Comparison of ENCODE assay signal across 7 mouse cellular contexts in the genomic region with DNA sequence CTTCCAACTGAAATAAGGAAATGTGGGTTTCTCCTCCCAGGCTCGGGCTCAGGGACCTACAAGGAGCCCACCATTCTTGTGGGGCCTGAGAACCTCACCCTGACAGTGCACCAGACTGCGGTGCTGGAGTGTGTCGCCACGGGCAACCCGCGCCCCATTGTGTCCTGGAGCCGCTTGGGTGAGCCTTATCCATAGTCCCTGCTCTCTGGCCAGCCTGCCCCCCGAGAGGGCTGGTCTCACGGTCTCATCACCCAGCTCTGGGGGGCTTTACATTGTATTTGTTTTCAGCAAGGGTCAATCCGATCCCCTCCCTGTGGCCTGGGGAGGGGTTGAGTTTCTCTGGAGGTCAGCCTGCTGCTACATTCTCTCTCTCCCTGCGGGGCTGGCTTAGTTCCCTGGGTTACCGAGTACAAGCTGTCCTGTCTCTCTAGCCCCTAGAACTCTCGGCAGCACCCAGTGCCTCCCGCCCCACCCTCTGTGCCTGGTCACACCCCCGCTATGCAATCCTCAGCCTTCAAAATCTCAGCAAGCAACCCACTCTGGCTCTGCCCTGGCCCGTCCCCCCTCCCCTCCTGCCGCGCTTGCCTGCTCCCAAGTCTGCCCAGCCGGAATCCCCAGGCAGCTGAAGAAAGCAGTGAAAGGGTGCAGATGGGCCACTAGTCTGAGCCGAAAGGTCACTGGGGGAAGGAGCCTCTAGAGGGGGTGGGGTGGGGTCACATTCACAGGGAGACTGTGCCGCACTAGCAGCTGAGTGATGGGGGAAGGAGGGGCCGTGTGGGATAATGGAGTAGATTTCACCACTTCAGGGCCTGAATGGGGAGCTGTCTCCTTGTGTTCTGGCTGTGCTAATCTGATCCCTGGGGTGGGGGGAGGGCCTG. TPM values are rescaled to one million over a fixed set of nuclear protein-coding genes. Genes with fewer than 3 reads are reported as not detected.
DNase-seq lines count a peak whose midpoint lies in the region; ATAC-seq lines count a peak whose summit lies in the region.

No protein-coding gene starts in this region.

- ATAC-seq in lung, embryonic 15.5 days (ENCODE audit: borderline replicate concordance, extremely low read depth, low FRiP score, low TSS enrichment): peak; percentile 66; the same call in 1 of the 2 replicates
- peak; percentile 34; the same call in 1 of the 2 replicates for ATAC-seq in embryonic facial prominence, embryonic 15.5 days (ENCODE audit: insufficient number of reproducible peaks, low FRiP score, low TSS enrichment, low read depth)
- ATAC-seq in hindbrain, embryonic 12.5 days (ENCODE audit: low FRiP score): peak; percentile 66
- ATAC-seq in midbrain, embryonic 12.5 days (ENCODE audit: low FRiP score, low read depth): peak; percentile 74

- H3K4me2 ChIP-seq in lung, embryonic 15.5 days: peak overlapping the region; percentile 45
- H3K4me2 ChIP-seq in embryonic facial prominence, embryonic 15.5 days (replicated peaks): peak overlapping the region; percentile 35
- H3K4me2 ChIP-seq in hindbrain, embryonic 12.5 days (replicated peaks): peak overlapping the region; percentile 37
- H3K4me2 ChIP-seq in midbrain, embryonic 12.5 days (replicated peaks): peak overlapping the region; percentile 38

- H3K4me1 ChIP-seq in lung, embryonic 15.5 days: peaks cover 39% of the 10 kb centered on the region
- peaks cover 43% of the 10 kb centered on the region for H3K4me1 ChIP-seq in embryonic facial prominence, embryonic 15.5 days
- peaks cover 82% of the 10 kb centered on the region for H3K4me1 ChIP-seq in hindbrain, embryonic 12.5 days
- peaks cover 80% of the 10 kb centered on the region for H3K4me1 ChIP-seq in midbrain, embryonic 12.5 days

- no peaks in the 10 kb centered on the region for H3K27me3 ChIP-seq in lung, embryonic 15.5 days
- no peaks in the 10 kb centered on the region for H3K27me3 ChIP-seq in embryonic facial prominence, embryonic 15.5 days
- H3K27me3 ChIP-seq in hindbrain, embryonic 12.5 days: 0 out of 2 replicates have a peak, but pooled peaks cover 2% of the 10 kb centered on the region
- H3K27me3 ChIP-seq in midbrain, embryonic 12.5 days: no peaks in the 10 kb centered on the region

- 0 out of 2 replicates have a peak overlapping the region, but pooled peaks have one; percentile 0 for H3K9ac ChIP-seq in lung, embryonic 15.5 days
- H3K9ac ChIP-seq in embryonic facial prominence, embryonic 15.5 days: no peak overlapping the region
- H3K9ac ChIP-seq in hindbrain, embryonic 12.5 days: peak overlapping the region; percentile 46
- no peak overlapping the region; the same call in 1 of the 2 replicates for H3K9ac ChIP-seq in midbrain, embryonic 12.5 days (replicated peaks)

- H3K36me3 ChIP-seq in lung, embryonic 15.5 days: no peaks in the 10 kb centered on the region
- H3K36me3 ChIP-seq in embryonic facial prominence, embryonic 15.5 days: no peaks in the 10 kb centered on the region
- peaks cover 23% of the 10 kb centered on the region for H3K36me3 ChIP-seq in hindbrain, embryonic 12.5 days
- H3K36me3 ChIP-seq in midbrain, embryonic 12.5 days: peaks cover 43% of the 10 kb centered on the region

- H3K4me3 ChIP-seq in lung, embryonic 15.5 days: no peak overlapping the region
- no peak overlapping the region; the same call in 1 of the 2 replicates for H3K4me3 ChIP-seq in embryonic facial prominence, embryonic 15.5 days (replicated peaks)
- H3K4me3 ChIP-seq in hindbrain, embryonic 12.5 days: no peak overlapping the region
- no peak overlapping the region; the same call in 1 of the 2 replicates for H3K4me3 ChIP-seq in midbrain, embryonic 12.5 days

- no peaks in the 10 kb centered on the region for H3K9me3 ChIP-seq in lung, embryonic 15.5 days
- no peaks in the 10 kb centered on the region for H3K9me3 ChIP-seq in embryonic facial prominence, embryonic 15.5 days (replicated peaks)
- no peaks in the 10 kb centered on the region for H3K9me3 ChIP-seq in hindbrain, embryonic 12.5 days (replicated peaks)
- no peaks in the 10 kb centered on the region for H3K9me3 ChIP-seq in midbrain, embryonic 12.5 days

- WGBS in lung, embryonic 15.5 days: 14% methylated on average over 22 of the region's 22 CpGs
- 12% methylated on average over 22 of the region's 22 CpGs for WGBS in embryonic facial prominence, embryonic 15.5 days
- WGBS in hindbrain, embryonic 12.5 days: 2% methylated on average over 22 of the region's 22 CpGs
- WGBS in midbrain, embryonic 12.5 days: 3% methylated on average over 22 of the region's 22 CpGs

- no peak for DNase-seq in lung, adult 18-20 months
- no peak for DNase-seq in spleen, postnatal 10 days (ENCODE audit: low spot score in 2 of 2)
- no peak for DNase-seq in adrenal gland, adult 2 months

- 0 out of 2 replicates have a peak overlapping the region, but pooled peaks have one; percentile 7 for H3K27ac ChIP-seq in lung, embryonic 15.5 days
- H3K27ac ChIP-seq in embryonic facial prominence, embryonic 15.5 days (replicated peaks): no peak overlapping the region
- peak overlapping the region; percentile 94 for H3K27ac ChIP-seq in hindbrain, embryonic 12.5 days
- peak overlapping the region; percentile 98 for H3K27ac ChIP-seq in midbrain, embryonic 12.5 days (replicated peaks)

RNA-seq across cellular contexts. Expression of gene Parp16, which starts 16.6 kb away (rescaled TPM):
- 5.4 and 5.6 TPM in 2 replicates for polyA plus RNA-seq in lung, embryonic 15.5 days (2015; fragmentation: Nextera tagmentation; extraction: Ambion mirVana)
- polyA plus RNA-seq in embryonic facial prominence, embryonic 15.5 days (2015; fragmentation: Nextera tagmentation; extraction: Ambion mirVana): 7.5 and 8.9 TPM in 2 replicates
- polyA plus RNA-seq in hindbrain, embryonic 12.5 days (2016; fragmentation: Nextera tagmentation; extraction: Ambion mirVana): 5.8 and 6.4 TPM in 2 replicates
- polyA plus RNA-seq in midbrain, embryonic 12.5 days (2016; fragmentation: Nextera tagmentation; extraction: Ambion mirVana): 5.6 and 6.5 TPM in 2 replicates
- total RNA-seq in adrenal gland, adult 2 months (2021): 10 to 100 TPM; 13.5 to 22.3 TPM
- 41.9 and 49.8 TPM in 2 replicates for polyA plus RNA-seq in adrenal gland, adult 2 months (2012; rRNA removed)

RNA-seq across cellular contexts. Expression of gene Igdcc3, which starts 37.6 kb away (rescaled TPM):
- polyA plus RNA-seq in lung, embryonic 15.5 days (2015; fragmentation: Nextera tagmentation; extraction: Ambion mirVana): 1.8 and 2.0 TPM in 2 replicates
- 1.5 and 2.3 TPM in 2 replicates for polyA plus RNA-seq in embryonic facial prominence, embryonic 15.5 days (2015; fragmentation: Nextera tagmentation; extraction: Ambion mirVana)
- 30.9 and 34.4 TPM in 2 replicates for polyA plus RNA-seq in hindbrain, embryonic 12.5 days (2016; fragmentation: Nextera tagmentation; extraction: Ambion mirVana)
- 62.1 and 74.7 TPM in 2 replicates for polyA plus RNA-seq in midbrain, embryonic 12.5 days (2016; fragmentation: Nextera tagmentation; extraction: Ambion mirVana)
- total RNA-seq in adrenal gland, adult 2 months (2021): 1 to 10 TPM; 1.1 to 1.4 TPM
- 2.6 and 4.8 TPM in 2 replicates for polyA plus RNA-seq in adrenal gland, adult 2 months (2012; rRNA removed)

Comparison
In these comparisons a context has a peak if more than half of its experiments do, and no peak if none do; other contexts are left out.
1. H3K9ac ChIP-seq: peak in lung, embryonic 15.5 days (single experiment) and hindbrain, embryonic 12.5 days (single experiment); none in embryonic facial prominence, embryonic 15.5 days (single experiment) and midbrain, embryonic 12.5 days (single experiment).
2. Peak in every context shown above with its lines, with median percentiles within 50 percentile points of each other: ATAC-seq and H3K4me2 ChIP-seq.